Mouse (Mus musculus) gastrocnemius, postnatal 14 days (tissue): Measurements from ENCODE around the gene Ccnk. TPM values are rescaled to one million over a fixed set of nuclear protein-coding genes. Genes with fewer than 3 reads are reported as not detected.
A peak's percentile ranks its signal among the peaks of the same experiment; 100 is the strongest.

Source experiments
- DNase-seq: peaks from one replicate; pipeline ENCODE4 v3.0.0; 2021; ENCODE audit warnings: mixed read lengths
- intact Hi-C: fragments of 180-260 bp; cut with DNase I; formaldehyde crosslinking; loops from one replicate; pipeline ENCODE4 v1.15.1; 2025; ENCODE audit warnings: low total_unique reads
- total RNA-seq, 2 experiments: library from RNA; stranded (reverse); gene quantifications; 2 replicates each; pipeline ENCODE4 v1.2.3; 2021

Gene Ccnk
- total RNA-seq, 2 experiments from 2014 or later: 28.2 to 35.0 TPM

DNA sequence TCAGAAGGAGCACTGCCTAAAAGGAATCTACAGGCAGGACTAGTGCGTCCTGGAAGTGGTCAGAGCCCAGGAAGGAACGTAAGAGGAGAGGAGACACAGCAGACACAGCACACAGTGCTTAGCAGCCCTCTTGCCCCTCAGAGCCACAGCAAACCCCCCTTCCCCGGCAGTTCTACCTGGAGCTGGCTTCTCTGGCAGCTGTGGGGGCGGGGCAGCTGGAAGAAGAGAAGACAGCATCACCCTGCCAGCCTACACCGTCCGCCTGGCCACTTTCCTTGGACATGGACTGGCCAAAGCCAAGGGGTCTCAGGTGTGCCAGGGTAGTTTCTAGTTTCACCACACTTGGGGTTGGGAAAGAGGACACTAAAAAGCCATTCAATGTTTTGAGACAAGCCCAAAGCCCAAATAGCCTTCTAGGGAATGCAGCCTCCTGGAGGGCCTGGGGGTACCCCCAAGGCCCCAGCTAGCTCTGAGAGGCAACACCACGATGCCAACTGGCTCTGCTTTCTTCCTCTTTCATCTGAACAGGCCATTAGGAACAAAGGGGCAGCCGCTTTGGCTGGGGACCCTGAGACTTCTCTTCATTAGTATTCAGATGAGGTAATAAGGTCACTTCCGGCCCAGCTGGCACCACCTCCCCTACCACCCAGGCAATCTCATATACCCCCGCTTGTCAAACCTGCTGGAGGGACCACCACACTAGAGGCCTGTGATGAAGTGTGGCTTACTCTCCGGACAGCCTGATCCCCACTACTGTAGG, 37.4 kb downstream of the Ccnk start:
- DNase-seq: no peak
- intact Hi-C loops: loop anchor here (10.0 kb wide), 1 partner anchor 278 kb away; no protein-coding TSS in a partner anchor

DNA sequence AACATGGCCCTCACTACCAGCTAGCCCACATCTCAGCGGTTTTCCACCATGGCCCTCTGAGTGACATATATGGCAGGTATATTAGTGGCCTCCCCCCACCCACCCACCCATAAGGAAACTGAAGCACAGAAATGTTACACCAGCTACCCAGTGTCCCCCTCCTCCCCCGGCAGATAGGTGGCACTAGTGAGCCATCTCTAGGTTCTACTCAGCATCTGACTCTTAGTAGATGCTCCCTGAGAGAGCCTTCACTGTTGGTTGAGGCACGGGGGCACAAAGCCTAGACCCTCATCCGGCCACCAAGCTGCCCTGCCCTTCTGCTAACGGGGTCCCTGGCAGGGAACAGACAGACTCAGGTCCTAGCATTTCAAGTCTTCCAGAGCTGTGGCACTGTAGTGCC, 38.2 kb downstream of the Ccnk start:
- DNase-seq: peak; percentile 54
- intact Hi-C loops: loop anchor here (10.0 kb wide), 1 partner anchor 277 kb away; no protein-coding TSS in a partner anchor

DNA sequence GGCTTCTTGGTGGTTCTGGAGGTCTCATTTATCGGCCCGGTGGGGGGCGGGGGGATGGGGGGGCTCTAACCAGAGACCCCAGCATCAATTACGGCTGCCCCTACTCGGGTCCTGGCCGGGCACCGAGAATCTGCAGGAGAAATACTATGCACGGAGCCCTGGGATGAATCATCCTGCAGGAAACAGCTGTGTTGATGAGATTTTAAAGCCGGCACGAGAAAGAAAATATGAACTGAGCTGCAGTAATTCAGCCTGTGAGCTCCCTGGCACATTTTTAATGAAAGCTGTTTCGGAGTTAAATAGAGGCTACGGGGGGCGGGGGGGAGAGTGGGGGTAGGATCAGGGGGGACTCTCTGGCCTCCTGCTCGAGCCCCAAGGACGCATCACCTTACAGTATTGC, 39.8 kb downstream of the Ccnk start:
- DNase-seq: no peak
- intact Hi-C loops: loop anchor here (10.0 kb wide), 1 partner anchor 276 kb away; no protein-coding TSS in a partner anchor

DNA sequence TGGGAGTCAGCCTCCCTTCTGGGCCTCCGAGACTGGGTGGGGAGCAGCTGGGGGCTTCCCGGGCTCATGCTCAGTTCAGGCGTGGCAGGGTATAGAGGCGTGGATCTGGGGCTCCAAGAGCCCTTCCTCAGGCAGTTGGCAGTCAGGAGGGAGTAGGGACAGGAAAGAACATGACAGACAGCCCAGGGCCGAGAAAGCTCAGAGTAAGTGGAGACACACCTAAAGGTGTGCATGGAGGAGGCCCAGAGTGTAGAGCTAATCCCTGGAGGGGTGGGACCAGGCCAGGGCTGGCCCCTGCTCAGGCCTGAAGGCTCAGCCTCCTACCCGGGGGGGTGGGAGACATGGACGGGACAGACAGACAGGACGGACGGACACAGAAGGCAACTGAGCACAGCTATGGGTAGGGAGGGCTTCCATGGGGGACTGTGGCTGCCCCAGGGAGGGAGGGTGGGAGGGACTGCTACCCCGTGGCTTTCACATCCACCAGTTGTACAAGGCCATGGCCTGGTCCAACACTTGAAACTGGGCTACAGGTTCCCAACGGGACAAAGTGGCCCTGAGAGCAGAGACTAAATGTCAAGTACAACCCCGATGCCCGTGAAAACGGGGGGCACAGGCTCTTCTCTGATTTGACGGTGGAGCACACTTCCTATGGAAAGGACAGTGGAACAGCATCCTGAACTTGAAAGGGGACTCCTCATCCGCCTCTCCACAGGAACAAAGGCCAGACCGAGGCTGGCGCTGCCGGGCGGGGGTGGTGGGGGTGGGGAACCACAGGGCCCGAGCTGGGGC, 40.6 kb downstream of the Ccnk start:
- intact Hi-C loops: loop anchor here (10.0 kb wide), 1 partner anchor 275 kb away; no protein-coding TSS in a partner anchor
- no peak for DNase-seq

DNA sequence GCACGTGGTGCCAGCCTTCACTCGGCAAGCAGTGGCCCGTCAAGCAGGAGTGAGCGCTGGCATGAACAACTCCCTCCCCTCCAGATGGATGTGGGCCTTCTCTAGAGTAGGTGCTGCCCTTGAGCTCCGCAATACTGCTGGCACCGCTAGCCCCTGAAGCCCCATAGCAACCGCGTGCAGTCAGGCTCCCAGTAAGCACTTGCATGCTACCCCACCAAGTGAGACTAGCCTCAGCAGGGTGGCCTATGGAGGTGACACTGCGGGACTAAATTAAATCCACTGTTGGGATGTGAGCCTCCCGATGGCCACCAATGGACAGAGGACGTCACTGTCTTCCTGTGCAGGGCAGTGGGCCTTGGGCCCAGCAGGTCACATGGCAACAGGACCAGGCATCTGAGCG, 41.2 kb downstream of the Ccnk start:
- intact Hi-C loops: no loop called here
- DNase-seq: no peak

DNA sequence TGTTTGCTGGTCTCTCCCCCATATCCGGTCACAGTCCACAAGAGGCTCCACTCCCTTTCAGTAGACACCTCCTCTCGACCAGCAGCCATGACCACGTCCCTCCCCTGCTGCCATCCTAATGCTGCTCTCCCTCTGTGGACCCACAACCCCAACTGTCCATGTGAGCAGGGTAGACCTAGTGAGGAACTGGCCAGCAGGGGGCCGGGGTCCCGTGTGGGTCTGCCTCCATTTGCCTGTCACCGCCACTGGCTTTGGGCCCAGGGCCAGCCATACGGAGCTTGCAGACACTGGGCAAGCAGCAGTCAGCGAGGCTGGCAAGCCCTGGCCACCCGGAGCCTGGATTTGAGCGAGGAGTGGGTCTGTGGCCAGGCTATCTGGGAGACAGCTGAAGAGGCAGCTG, 41.8 kb downstream of the Ccnk start:
- no peak for DNase-seq
- intact Hi-C loops: no loop called here

DNA sequence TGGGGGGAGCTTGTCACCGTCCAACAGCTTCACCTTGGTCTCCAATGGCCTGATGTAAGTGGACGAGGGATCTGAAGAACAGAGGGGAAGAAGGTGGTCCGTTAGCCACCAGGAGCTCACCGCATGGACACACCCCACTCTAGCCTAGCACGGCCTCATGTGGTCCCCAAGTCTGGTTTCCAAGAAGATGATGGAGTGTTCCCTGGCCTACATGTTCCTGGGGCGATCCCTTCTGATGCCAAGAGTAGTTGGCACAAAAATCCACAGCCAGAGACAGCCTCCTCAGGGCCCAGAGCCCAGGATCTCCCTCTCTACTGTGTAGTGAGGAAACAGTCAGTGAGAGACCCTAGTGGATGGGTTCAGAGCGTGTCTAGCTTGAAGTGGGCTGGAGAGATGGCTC, 42.3 kb downstream of the Ccnk start:
- intact Hi-C loops: no loop called here
- DNase-seq: no peak

DNA sequence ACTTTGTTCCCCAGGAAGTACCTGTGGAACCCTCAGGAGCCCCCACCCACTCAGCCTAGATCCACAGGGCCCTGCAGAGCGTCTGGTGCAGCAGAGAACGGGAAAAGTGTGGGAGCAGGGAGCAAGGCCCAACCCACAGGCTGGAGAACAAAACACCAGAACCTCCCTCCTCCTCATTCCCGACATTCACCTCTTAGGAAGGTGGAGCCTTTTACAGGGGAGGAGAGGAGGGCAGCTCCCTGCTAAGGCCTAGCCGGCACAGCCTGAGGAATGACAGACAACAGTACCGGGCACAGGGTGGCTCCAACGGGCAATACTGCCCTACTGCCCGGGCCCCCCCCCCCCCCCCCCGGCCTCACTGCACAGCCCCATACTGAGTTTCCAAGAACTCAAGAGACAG, 44.0 kb downstream of the Ccnk start:
- intact Hi-C loops: no loop called here
- no peak for DNase-seq

DNA sequence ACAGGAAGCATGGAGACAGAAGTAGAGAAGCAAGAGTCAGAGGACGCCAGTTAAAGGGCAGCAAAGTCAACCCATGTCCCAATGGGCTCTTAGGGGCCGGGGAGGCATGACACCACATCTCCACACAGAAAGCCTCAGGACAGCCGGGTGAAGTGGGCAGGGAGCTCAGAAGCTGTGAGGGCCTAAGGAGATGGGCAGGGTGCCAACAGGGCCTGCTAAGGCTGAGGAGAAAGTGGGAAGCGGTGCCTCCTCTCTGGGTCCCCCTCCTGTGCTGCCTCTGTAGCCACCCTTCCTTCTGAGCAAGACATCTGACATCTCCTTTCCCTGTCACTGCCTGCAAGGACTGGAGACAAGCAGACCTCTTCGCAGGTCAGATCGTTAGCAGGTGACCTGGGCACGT, 46.4 kb downstream of the Ccnk start:
- intact Hi-C loops: loop anchor here (1.0 kb wide), 1 partner anchor 83 kb away; no protein-coding TSS in a partner anchor
- no peak for DNase-seq

DNA sequence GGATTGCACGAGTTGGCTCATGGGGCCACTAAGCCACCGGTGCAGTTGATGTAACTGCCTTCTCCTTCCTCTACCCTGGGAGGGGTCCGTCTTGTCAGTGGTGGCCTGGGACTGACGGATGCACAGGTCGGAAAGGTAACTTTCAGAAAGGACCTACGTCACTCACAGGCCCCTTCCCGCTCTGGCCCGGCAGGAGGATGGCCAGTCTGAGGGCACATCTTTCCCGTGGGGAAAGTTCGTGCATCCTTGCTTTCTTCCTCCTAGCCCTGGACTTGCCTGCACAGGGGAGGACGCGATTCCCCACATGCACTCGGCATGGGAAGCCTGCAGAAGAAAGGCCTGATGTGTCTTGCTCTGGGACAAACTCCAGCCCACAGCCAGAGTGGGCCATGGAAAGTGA, 46.8 kb downstream of the Ccnk start:
- no peak for DNase-seq

DNA sequence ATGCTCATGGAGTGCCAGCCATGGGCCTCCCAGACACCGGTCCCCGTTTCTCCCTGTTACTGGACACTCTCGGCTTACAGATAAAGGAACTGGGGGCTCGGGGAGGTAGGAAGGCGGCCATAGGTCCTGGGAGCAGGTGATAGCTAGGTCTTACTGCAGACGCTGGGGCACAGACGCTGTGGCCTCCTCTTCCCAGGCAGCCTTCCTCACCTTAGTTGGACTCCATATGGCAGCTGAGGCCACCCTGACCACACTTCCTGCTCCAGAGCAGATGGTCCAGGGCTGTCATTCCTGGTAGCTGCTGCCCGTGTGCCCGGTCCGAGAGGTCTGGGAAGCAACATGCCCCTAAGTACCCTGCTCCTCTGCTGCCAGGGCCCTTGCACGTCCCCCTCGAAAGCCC, 47.6 kb downstream of the Ccnk start:
- no peak for DNase-seq
- intact Hi-C loops: no loop called here

More for the DNA sequence above, 46.8 kb downstream of the Ccnk start:
- intact Hi-C loops: no loop called here

DNA sequence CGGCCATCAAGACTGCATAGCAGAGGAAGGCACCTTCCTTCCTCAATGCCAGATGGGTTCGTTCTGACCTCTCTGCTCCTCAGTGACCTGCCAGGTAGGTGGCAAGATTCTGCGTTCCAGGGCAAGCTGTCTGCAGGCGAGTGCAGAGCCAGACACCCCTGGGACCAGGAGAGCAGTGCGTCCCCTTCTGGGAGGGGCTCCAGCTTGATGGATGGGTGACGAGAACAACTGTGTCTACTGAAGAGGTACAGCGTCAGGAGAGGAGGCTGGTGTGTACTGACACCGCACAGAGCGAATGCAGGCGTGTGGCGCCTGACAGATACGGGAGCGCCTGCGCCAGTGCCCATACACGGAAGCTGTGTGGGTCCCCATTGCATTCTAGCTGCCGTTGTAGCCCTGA, 48.1 kb downstream of the Ccnk start:
- intact Hi-C loops: no loop called here
- DNase-seq: no peak

DNA sequence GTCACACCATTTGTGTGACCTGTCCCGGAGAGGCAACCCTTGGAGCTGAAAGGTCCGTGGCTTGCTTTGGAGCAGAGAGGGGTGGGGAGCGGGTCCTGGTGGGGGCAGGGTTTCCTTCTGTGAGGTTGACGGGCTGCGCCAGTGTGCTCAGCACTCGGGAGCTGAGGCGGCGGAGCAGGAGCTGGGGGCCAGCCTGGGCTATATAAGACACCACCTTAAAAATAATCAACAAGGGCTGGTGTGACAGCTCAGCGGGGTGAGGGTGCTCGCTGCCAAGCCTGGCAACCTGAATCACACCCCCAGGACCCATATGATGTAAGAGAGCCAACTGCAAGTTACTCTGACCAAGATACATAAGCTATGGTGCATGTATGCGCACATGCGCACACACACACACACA, 50.7 kb downstream of the Ccnk start:
- intact Hi-C loops: no loop called here
- no peak for DNase-seq

DNA sequence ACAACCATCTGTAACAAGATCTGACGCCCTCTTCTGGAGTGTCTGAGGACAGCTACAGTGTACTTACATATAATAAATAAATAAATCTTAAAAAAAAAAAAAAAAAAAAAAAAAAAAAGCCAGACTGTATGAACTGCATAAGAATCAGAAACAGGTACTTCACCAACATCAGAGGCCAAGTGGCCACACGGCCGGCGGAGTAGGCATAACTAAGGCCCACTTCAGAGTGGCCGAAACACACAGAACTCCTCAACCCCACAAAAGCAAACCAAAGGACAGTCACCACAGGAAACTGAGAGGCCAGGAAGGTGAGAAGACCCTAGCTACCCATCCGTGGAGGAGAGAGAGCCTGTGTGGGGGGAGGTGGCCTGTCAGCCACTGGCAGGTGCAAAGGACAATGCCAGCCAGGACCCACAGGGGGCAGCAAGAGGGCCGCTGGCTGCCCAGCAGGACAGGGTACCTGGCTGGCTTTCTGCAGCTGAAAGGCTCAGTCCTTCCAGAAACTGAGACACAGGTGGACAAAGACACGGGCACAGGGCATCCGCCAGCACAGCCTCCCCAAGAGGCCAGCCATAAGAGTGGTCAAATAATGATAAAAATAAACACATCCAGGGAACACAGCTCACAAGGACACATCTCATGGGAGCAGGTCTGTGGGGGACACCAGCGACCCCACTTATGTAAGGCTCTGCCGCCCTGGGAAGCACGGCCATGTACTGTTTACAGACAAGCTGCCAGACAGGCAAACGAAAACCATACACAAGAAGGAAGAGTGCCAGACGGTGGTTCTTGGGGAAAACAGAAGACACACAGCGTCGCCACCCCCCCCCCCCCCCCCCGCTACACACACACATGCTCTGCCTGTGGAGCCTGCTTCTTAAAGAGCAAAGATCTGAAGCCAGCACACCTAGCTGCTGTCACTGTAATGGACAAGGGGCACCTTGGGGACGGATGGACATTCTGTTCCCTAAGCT, 51.7 kb downstream of the Ccnk start:
- intact Hi-C loops: no loop called here
- peak; percentile 46 for DNase-seq

DNA sequence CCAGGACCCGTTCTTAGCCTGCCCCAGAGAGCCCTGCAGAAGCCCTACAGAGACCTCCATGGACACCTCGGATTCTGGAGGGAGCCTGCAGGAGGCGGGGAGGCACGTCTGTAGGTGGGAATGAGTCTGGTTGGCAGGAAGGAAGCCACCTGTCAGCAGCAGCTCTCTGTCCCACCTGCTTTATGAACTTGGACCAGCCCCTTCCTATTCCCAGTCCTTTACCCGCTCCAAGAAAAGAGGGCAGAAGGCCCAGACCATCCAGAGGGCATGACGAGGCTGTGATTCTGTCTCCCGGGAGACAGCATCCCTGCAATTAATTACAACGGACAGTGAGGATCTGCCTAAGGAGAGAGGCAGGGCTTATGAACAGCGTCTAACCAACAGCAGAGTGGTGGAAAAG, 52.5 kb downstream of the Ccnk start:
- intact Hi-C loops: no loop called here
- DNase-seq: no peak

DNA sequence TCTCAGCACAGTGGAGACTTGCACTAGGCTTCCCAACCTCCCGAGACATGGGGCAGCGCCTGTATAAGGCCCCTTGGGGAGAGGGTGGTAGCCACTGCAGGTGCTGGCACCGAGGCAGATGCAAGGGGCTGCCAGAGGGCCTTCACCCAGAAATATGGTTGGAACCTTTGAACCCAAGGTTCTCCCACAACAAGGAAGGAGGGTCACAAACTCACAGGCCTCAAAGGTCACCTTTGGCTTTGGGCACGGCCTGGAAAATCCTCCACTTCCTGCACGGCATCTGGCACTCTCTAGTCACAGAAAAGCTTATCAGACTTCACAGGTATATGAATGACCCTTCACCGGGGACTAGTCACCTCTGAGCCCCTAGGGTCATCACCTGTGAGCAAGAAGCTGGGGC, 54.4 kb downstream of the Ccnk start:
- DNase-seq: no peak
- intact Hi-C loops: no loop called here

DNA sequence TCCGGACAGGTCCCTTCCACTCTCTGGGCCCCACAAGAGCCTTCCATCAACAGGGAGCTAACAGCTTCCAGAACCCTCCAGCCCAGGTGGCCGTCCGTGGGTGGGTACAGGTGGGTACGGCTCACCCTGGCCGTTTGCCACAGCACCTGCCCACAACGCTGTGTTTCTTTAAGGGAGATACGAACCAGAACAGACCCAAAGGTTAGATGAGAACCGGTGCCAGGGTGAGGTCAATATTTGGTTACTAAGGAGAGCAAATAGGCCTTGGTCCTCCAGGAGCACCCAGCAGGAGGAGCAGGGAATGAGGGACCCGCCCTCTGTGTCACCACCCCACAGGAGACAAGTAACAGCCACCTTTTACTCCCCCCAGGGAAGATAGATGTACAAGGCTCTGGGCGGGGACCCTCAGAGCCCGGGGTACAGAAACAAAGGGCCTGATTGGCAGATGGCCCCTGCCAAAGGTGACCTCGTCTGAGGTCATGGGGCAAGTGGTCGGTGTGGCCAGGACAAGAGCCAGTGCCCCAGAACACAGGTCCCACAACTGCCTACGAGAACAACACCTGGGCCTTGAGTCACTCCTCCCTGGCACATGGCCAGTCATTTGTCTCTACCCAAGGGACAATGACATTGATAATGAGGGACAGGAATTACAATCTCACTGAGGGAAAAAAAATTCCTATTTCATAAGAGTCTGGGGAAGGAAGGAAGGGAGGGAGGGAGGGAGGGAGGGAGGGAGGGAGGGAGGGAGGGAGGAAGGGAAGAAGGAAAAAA, 55.6 kb downstream of the Ccnk start:
- intact Hi-C loops: no loop called here
- DNase-seq: no peak

DNA sequence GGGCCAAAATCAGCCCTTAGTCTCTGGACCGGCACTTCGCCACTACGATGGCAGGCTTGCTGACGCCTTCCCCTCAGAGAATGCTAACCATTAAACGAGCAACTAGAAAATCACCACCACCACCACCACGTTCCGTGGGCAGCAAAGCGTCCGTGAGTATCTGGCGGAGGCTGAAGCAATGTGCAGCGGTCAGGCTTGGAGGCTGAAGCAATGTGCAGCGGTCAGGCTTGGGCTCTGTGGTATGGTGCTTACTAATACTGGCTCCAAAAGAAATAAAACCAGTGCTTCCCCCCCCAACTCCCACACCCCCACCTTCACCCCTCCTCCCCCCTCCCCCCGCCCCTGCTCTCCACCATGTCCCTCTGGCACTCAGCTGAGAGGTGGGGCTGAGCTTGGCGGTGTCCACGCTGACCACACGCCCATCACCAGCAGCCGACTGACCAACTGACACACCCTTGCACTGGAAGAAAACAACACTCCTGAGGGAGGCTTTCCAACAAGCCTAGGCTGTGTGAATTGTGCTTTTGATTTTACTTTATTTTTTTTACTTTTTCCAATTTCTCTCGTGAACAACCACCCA, 56.7 kb downstream of the Ccnk start:
- no peak for DNase-seq
- intact Hi-C loops: no loop called here
